Mouse (Mus musculus): ENCODE results near the gene Slc6a19.
"Not testable (repeated sequence)": the region's sequence is repeated elsewhere in the genome, so short reads cannot be mapped to it uniquely, and the experiment has no call there.

Gene Slc6a19

GRCm38 (mm10) chr13:73713204-73713603 lies 8.5 kb upstream of the Slc6a19 start:
- no peak for DNase-seq (ENCODE audit: low read depth, low spot score)

- no peak for DNase-seq (ENCODE audit: low read depth, low spot score)
Measured at GRCm38 (mm10) chr13:73712228-73712627, 7.6 kb upstream of the Slc6a19 start.

GRCm38 (mm10) chr13:73711803-73712202 lies 7.1 kb upstream of the Slc6a19 start:
- DNase-seq (ENCODE audit: low read depth, low spot score) = no peak

GRCm38 (mm10) chr13:73711221-73711620 lies 6.6 kb upstream of the Slc6a19 start:
- no peak for DNase-seq (ENCODE audit: low read depth, low spot score)

GRCm38 (mm10) chr13:73709491-73709890 lies 4.8 kb upstream of the Slc6a19 start:
- DNase-seq (ENCODE audit: low read depth, low spot score) = no peak

- not testable (repeated sequence) for DNase-seq (ENCODE audit: low read depth, low spot score)
Measured at GRCm38 (mm10) chr13:73703486-73703885, 1.2 kb downstream of the Slc6a19 start.

GRCm38 (mm10) chr13:73702776-73703175 lies 1.9 kb downstream of the Slc6a19 start:
- DNase-seq (ENCODE audit: low read depth, low spot score) = no peak

- DNase-seq (ENCODE audit: low read depth, low spot score) = no peak
Measured at GRCm38 (mm10) chr13:73701161-73701883, 3.3 kb downstream of the Slc6a19 start.

- DNase-seq (ENCODE audit: low read depth, low spot score) = no peak
Measured at GRCm38 (mm10) chr13:73700554-73700953, 4.1 kb downstream of the Slc6a19 start.

GRCm38 (mm10) chr13:73699714-73700113 lies 5.0 kb downstream of the Slc6a19 start:
- no peak for DNase-seq (ENCODE audit: low read depth, low spot score)

- DNase-seq (ENCODE audit: low read depth, low spot score) = no peak
Measured at GRCm38 (mm10) chr13:73696529-73696928, 8.1 kb downstream of the Slc6a19 start.

GRCm38 (mm10) chr13:73694972-73695371 lies 9.7 kb downstream of the Slc6a19 start:
- DNase-seq (ENCODE audit: low read depth, low spot score) = no peak

GRCm38 (mm10) chr13:73693333-73693732 lies 11.3 kb downstream of the Slc6a19 start:
- DNase-seq (ENCODE audit: low read depth, low spot score) = no peak

GRCm38 (mm10) chr13:73692249-73692868 lies 12.3 kb downstream of the Slc6a19 start:
- peak; percentile 36 for DNase-seq (ENCODE audit: low read depth, low spot score)

- no peak for DNase-seq (ENCODE audit: low read depth, low spot score)
Measured at GRCm38 (mm10) chr13:73688934-73689333, 15.7 kb downstream of the Slc6a19 start.

GRCm38 (mm10) chr13:73687601-73688000 lies 17.1 kb downstream of the Slc6a19 start:
- DNase-seq (ENCODE audit: low read depth, low spot score) = no peak

- DNase-seq (ENCODE audit: low read depth, low spot score) = no peak
Measured at GRCm38 (mm10) chr13:73685502-73685901, 19.2 kb downstream of the Slc6a19 start.

- no peak for DNase-seq (ENCODE audit: low read depth, low spot score)
Measured at GRCm38 (mm10) chr13:73684412-73684811, 20.3 kb downstream of the Slc6a19 start.

- DNase-seq (ENCODE audit: low read depth, low spot score) = no peak
Measured at GRCm38 (mm10) chr13:73683682-73684081, 21.0 kb downstream of the Slc6a19 start.

GRCm38 (mm10) chr13:73682226-73682625 lies 22.4 kb downstream of the Slc6a19 start:
- no peak for DNase-seq (ENCODE audit: low read depth, low spot score)

GRCm38 (mm10) chr13:73680394-73680793 lies 24.3 kb downstream of the Slc6a19 start:
- no peak for DNase-seq (ENCODE audit: low read depth, low spot score)

GRCm38 (mm10) chr13:73679311-73679710 lies 25.4 kb downstream of the Slc6a19 start:
- no peak for DNase-seq (ENCODE audit: low read depth, low spot score)

GRCm38 (mm10) chr13:73677853-73678252 lies 26.8 kb downstream of the Slc6a19 start, which contains the start of gene Slc6a18:
Slc6a18 (minus strand) TSS chr13:73678023.
- no peak for DNase-seq (ENCODE audit: low read depth, low spot score)
